Mouse (Mus musculus) T-helper 1 cell (primary cell): ENCODE data around the gene Iscu.
"Not testable (repeated sequence)": the region's sequence is repeated elsewhere in the genome, so short reads cannot be mapped to it uniquely, and the experiment has no call there.

Experiments
- in situ Hi-C: fragments of 300-600 bp; cut with MboI, MseI; formaldehyde crosslinking; loops from one replicate; pipeline ENCODE4 v1.15.1; 2025; ENCODE audit warnings: high pct_unique_total_duplicates

The Iscu gene

DNA sequence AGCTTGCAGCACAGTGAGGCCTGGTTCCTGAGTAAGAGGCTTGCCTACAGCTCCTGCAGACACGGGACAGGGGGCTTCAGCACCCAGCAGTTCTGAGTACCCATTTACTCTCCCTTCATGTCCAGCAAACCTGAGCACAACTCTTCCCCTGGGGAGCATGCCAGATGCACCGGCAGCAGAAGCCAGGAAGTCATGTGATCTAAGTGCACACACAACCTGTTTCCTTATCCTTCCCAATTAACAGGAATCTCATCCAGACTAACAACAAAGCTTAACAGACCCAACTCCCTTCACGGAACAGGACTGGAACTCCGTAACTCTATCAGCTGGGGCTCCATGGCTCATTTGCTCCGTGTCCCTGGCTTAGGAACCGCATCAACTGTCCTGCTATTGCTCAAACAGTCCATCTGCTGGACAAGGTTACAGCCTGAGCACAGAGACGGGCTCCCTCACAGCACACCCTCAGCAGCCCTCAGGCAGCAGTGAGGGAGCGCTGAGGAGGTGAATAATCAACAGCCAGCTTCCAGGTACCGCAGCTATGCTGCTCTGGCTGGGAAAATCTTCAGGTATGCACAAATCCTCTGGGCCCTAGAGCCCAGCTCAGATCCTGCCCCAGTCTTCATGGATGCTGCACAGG lies 20.9 kb upstream of the Iscu start:
- in situ Hi-C loops: no loop called here

DNA sequence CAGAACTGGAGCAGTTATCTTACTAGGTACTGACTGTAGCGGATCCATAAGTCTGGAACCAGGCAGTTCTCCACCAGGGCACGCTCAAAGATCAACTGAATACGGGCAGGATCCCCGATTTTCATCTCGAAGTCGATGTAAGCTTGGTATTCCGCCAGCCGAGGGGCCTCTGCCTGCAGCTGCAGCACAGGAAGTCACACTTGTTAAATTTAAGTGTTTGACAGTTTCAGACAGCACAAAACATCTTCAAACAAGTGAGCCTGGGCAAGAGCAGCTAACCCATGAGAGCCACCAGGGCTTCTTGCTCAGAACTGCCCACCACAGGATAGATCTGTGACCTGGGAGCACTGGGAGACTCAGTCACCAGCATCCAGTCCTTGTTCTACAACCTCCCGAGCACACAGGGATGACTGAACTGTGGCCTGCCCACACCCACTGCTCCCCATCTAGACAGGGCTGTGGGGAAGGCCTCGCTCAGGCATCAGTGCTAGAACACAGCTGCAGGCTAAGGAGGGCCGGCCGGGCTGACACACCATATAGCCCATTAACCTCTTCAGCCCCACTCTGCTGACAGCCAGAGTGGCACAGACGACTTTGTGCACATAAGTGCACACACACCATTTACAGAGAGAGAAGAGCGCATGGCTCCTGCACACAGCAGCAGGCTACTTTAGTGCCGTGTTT lies 17.1 kb upstream of the Iscu start:
- in situ Hi-C loops: no loop called here

DNA sequence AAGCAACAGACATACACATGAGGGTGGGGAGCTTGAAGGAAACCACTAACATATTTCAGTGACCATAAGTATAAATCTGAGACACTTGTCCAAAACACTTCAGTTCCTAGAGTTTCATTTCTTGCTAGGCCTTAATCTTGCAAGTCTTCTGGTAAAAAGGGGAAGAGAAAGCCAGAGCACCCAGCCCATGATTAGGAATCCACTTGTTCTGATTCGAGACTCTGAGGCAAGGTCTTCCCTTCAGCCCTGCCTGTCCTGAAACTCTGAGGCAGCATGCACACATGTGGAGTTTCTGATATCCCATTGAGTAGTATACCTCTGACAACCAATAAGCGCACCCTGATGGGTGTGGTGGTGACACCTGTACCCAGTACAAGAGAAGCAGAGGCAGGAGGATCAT lies 11.0 kb upstream of the Iscu start:
- in situ Hi-C loops: no loop called here

DNA sequence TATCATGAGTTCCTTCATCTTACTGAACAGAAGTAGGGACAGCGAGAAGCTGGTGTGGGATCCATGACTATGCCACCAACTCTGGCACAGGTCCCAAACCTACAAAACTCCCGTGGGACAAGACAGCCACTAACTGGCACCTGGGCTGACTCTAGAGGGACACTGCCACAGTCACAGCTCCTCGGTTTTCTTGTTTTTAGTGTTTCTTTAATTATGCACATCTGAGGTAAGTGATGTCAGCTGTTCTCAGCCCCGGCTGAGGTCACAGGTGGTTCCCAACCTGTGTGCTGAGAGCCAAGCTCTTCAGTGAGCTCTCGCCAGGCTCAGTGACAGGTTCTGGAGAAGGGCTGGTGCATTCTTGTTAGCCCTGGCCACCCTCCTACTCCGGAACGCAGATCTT lies 8.1 kb upstream of the Iscu start:
- in situ Hi-C loops: no loop called here

- in situ Hi-C loops: no loop called here
These were observed 6.7 kb upstream of the Iscu start for GRCm38 (mm10) chr5:113765641-113766526.

GRCm38 (mm10) chr5:113768806-113769205 lies 3.7 kb upstream of the Iscu start:
- in situ Hi-C loops: no loop called here

- in situ Hi-C loops: loop anchor here (5.0 kb wide), 2 partner anchors 34 to 41 kb away; partner anchors contain the start of gene Ficd
These were observed 1.1 kb upstream of the Iscu start for GRCm38 (mm10) chr5:113771213-113772162.

DNA sequence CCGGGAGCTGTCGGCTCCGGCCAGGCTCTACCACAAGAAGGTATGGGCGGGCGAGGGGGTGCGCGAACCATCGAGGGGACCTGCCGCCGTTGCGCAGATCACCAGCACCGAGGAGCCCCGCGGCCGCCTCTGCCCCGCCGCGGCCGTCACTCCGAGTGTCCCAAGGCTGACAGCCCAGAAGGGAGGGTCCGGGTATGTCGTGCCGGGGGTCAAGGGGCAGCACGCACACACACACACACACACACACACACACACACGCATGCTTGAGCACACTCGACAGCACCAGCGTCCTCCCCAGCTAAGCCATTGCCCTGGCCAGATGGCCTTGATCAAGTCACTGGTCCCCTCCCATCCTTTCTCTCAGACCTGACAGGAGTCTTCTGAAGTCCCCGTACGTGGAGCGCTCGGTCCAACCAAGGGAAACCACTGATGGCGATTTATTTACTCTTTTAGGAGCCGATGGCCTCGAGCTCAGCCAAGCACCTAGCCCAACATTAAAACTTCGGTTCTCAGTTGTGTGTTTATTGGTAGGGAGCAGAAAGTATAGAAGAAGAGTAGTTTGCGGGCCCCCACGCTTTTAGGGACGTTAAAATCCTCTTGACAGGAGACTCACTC lies 464 bp downstream of the Iscu start:
- in situ Hi-C loops: loop anchor here (5.0 kb wide), 2 partner anchors 36 to 39 kb away; partner anchors contain the start of gene Ficd

DNA sequence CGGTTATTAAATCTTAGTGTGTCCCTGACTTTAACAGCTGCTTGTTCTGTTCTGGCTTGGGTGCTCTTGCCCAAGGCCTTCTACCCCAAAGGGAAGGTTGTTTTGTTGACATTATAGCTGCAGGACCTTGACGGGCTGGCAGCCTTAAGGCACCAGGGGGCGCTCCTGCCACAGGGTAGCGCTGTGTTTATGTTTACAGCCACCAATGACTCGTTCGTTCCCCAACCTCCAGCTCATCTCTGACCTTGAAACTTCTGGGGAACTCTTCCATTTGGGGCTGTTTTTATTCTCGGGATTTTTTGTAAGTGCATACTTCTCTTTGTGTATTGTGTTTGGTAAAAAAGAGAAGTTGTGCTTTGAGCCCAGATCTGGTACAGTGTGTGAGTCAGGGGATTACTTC lies 1.1 kb downstream of the Iscu start:
- in situ Hi-C loops: loop anchor here (5.0 kb wide), 2 partner anchors 36 to 39 kb away; partner anchors contain the start of gene Ficd

DNA sequence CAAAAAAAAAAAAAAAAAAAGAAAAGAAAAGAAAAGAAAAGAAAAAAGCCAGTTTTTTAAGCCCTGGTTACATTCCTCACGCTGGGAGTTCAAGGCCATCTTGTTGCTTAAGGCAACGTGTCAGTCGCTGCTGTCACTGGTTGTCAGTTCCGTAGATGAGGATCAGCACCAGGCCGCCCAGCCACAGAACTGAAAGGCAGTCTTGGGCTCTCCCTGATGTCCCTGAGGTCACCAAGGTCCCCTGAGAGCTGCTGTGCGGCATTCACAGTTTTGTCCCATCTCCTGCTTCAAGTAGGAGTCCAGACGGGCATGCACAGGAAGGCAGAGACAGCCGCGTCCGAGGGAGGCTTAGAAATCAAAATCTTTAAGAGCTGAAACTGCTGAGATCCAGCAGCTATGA lies 3.0 kb downstream of the Iscu start:
- in situ Hi-C loops: no loop called here

DNA sequence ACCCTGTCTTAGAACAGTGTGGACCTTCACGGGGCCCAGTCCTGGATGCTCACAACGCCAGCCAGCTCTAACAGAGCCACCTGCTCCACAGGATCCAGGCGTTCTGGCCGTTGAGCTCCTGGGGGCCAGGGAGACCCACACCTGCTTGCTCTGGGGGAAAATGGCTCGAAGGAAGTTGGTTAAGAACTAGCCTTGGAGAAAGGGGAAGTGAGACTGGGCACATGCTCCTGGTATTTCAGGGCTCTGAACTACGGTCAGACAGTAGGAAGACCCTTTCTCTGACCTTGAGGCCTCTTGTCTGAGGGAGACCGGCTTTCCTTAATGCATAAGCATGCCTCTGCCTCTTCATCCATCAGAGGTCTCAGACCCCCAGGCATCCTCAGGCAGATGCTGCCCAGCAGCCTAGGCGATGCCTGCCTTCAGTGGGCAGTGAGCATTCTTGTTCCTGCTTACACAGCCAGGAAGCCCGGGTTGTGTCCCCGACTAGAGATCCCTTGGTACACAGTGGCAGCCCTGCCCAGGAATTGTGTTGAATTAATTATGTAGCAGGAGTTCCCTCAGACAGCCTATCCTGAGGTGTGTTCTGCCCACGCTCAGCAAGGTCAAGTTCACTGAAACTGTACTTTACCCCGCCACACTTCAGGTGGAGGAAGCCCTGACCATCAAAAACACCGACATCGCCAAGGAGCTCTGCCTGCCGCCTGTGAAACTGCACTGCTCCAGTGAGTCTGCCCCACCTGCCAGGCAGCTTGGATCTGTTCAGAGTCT lies 3.8 kb downstream of the Iscu start:
- in situ Hi-C loops: no loop called here

DNA sequence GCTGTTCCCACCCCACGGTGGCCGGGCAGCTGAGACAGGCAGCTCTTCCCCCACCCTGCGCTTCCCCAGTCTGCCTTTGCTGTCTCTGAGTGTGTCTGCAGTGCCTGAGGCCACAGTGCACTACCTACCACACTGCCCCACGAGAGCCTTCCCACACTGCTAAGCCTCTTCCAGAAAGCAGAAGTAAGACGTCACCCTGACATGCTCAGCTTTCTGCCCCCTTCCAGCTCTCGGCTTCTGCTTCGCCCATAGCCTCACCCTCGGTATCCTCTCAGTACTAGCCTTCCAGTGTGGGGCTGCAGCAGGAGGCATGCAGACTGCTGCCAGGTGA lies 4.3 kb downstream of the Iscu start:
- in situ Hi-C loops: no loop called here

DNA sequence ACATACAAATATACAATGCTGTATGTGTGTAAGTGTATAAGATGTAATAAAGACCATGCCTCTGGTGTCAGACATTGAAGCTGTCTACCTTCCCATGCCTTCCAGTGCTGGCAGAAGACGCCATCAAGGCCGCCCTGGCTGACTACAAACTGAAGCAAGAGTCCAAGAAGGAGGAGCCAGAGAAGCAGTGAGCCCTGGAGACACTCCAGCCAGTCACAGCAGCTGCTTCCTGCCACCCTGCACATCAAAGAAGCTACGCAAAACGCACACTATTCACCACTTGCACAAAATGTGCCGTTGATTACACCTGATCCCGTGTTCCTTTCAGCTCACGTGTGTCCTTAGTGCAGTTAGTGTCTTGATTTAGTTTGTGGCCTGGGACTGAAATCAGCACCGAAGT lies 5.2 kb downstream of the Iscu start:
- in situ Hi-C loops: not testable (repeated sequence)

DNA sequence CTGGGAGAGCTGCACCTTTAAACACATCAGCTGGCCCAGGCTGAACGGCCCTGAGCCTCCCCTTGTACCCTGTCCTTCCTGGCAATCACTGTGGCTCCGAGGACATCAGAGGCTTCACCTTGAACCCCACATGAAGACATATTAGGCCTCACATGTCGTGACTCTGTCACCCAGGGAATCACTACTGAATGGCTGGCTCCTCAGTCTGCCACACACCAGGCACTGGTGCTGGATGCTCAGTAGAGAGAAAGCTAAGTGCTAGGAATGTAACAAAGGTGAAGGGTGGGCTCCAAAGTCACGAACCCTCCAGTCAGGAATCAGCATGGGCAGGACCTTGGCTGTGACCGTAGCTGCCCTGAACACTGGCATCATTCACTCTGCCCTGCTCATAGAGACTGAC lies 7.0 kb downstream of the Iscu start:
- in situ Hi-C loops: no loop called here

DNA sequence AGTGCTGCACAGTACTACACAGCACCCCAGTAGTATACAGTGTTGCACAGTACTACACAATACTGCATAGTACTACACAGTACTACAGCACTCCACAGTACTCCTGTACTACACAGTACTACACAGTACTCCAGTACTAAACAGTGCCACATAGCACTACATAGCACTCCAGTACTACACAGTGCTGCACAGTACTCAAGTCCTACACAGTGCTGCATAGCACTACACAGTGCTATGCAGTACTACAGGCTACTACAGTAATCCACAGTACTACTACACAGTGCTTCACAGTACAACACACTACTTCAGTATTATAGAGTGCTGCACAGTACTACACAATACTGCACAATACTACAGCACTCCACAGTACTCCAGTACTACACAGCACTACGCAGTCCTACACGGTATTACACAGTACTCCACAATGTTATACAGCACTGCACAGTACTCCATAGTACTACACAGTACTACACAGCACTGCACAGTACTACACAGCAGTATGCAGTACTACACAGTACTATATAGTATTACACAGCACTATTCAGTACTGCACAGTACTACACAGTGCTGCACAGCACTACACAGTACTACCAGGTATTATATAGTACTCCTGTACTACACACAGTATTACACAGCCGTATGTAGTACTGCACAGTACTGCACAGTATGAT lies 7.7 kb downstream of the Iscu start:
- in situ Hi-C loops: no loop called here

DNA sequence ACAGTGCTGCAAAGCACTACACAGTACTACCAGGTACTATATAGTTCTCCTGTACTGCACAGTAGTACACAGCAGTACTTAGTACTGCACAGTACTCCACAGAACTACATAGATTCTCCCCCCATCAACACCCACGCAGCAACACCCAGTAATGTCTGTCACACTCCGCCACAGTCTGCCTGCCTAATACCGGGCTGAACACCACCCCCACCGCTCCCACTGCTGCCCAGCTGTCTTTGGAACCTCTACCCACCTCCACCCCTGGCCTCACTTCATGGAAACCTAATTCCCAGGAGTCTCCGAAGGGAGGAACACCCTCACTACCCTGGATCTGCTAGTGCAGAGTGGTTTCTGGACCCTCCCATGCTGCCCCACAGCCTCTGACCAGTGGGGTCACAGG lies 8.2 kb downstream of the Iscu start:
- in situ Hi-C loops: no loop called here

DNA sequence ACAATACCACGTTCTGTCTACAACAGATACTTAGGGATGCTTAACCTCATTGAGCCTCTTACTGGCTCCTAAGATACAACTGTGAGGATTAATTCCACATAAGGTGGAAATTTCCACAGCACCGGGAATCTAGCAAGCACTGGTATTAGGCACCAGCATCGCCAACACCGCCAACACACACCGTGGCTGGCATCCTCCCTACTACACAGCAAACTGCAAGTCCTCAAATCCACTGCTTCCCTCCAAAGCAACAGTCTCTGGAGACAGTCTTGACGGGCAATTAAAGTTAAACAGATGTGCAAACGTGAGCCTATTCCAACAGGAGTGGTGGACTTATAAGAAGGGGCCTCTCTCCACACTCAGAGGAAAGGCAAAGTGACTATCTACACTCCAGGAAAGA lies 8.7 kb downstream of the Iscu start:
- in situ Hi-C loops: no loop called here

DNA sequence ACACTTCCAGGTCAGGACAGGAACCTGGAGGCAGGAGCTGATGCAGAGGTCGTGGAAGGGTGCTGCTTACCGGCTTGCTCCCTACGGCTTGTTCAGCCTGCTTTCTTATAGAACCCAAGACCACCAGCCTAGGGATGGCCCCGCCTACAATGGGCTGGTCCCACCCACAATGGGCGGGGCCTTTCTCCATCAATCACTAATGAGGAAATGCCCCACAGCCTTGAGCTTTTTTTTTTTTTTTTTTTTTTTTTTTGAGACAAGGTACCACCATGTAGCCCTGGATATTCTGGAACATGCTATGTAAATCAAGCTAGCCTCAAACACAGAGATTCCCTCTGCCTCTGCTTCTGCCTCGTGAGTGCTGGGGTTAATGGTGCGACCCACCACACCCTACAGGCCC lies 9.3 kb downstream of the Iscu start:
- in situ Hi-C loops: no loop called here

- in situ Hi-C loops: no loop called here
These were observed 10.1 kb downstream of the Iscu start for GRCm38 (mm10) chr5:113782624-113783023.

DNA sequence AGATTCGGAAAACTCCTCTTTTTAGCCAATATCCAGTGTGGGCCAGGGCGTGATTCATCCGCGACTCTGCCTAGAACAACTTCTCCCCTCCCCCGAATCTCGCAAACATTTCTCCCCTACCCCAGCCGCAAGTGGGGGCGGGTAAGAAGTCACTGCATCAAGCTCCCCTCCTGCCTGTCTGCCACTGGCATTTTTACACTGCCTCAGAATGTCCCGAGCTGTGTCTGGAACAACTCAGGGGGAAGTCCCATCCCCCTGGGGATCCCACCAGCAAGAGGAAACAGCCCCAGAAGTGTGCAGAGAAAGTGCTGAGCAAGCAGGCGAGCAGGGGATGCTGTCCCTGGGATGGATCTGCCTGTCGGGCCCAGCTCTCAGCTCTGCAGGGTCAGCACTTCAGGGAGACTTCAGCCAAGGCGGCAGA lies 11.0 kb downstream of the Iscu start:
- in situ Hi-C loops: no loop called here
